Mouse (Mus musculus) embryonic facial prominence, embryonic 15.5 days (tissue): Measurements from ENCODE around the gene Prkg1. TPM values are rescaled to one million over a fixed set of nuclear protein-coding genes. Genes with fewer than 3 reads are reported as not detected.
"Not testable (repeated sequence)": the region's sequence is repeated elsewhere in the genome, so short reads cannot be mapped to it uniquely, and the experiment has no call there.

ENCODE experiments used
- ATAC-seq: fragments of 200-750 bp; cut with Nextera tagmentation; 2 replicates; pipeline ENCODE4 v1.8.0; 2017; ENCODE audit warnings: low read depth, moderate TSS enrichment; ENCODE audit not compliant: insufficient number of reproducible peaks, low FRiP score, low TSS enrichment
- H3K27ac ChIP-seq: fragments of 300-500 bp; sonication (generic); replicated peaks from 2 replicates; pipeline ENCODE4 v1.5.1; 2015; ENCODE audit warnings: mild to moderate bottlenecking, inconsistent platforms
- H3K27me3 ChIP-seq: fragments of 300-500 bp; sonication (generic); 2 replicates; pipeline ENCODE4 v1.6.1; 2015; ENCODE audit warnings: inconsistent platforms
- H3K36me3 ChIP-seq: fragments of 300-500 bp; sonication (generic); 2 replicates; pipeline ENCODE4 v1.6.1; 2015; ENCODE audit warnings: mild to moderate bottlenecking, inconsistent platforms
- H3K4me1 ChIP-seq: fragments of 300-500 bp; sonication (generic); 2 replicates; pipeline ENCODE4 v1.6.1; 2015; ENCODE audit warnings: inconsistent platforms
- H3K4me2 ChIP-seq: fragments of 300-500 bp; sonication (generic); replicated peaks from 2 replicates; pipeline ENCODE4 v1.6.1; 2015; ENCODE audit warnings: mild to moderate bottlenecking, inconsistent platforms
- H3K4me3 ChIP-seq: fragments of 300-500 bp; sonication (generic); replicated peaks from 2 replicates; pipeline ENCODE4 v1.5.1; 2015; ENCODE audit warnings: mild to moderate bottlenecking, inconsistent platforms
- H3K9ac ChIP-seq: fragments of 300-500 bp; sonication (generic); 2 replicates; pipeline ENCODE4 v1.6.1; 2015; ENCODE audit warnings: inconsistent platforms
- H3K9me3 ChIP-seq: fragments of 300-500 bp; sonication (generic); replicated peaks from 2 replicates; pipeline ENCODE4 v1.6.1; 2016; ENCODE audit warnings: inconsistent platforms
- WGBS: fragments of 180-500 bp; shearing (Covaris S2); methylation state at CpG from one replicate; pipeline ENCODE4 v1.1.7; 2015; 5-methylcytosine and 5-hydroxymethylcytosine counted together
- polyA plus RNA-seq: library from polyadenylated mRNA; unstranded; fragments of >200 nt; fragmentation: Nextera tagmentation; extraction: Ambion mirVana; gene quantifications from 2 replicates; pipeline ENCODE4 v1.2.1, GENCODE M21; 2015

Gene Prkg1
- polyA plus RNA-seq, 1 experiment from 2014 or later = 11.4 TPM

- H3K27ac ChIP-seq, H3K9ac ChIP-seq, H3K36me3 ChIP-seq, H3K4me1 ChIP-seq, H3K4me2 ChIP-seq, H3K9me3 ChIP-seq, H3K4me3 ChIP-seq, H3K27me3 ChIP-seq, ATAC-seq: not testable (repeated sequence)
Observed at GRCm38 (mm10) chr19:31352784-31353183, 412.0 kb downstream of the Prkg1 start.

- no peak for ATAC-seq
- no peaks in the 10 kb centered on the region for H3K4me1 ChIP-seq
- no peak overlapping the region for H3K9ac ChIP-seq
- 49% methylated on average over 3 of the region's 3 CpGs for WGBS
- H3K4me3 ChIP-seq = no peak overlapping the region
- no peak overlapping the region for H3K27ac ChIP-seq
- no peaks in the 10 kb centered on the region for H3K27me3 ChIP-seq
- H3K4me2 ChIP-seq = no peak overlapping the region
- no peaks in the 10 kb centered on the region for H3K36me3 ChIP-seq
- no peaks in the 10 kb centered on the region for H3K9me3 ChIP-seq
Observed at GRCm38 (mm10) chr19:31351796-31352195, 413.0 kb downstream of the Prkg1 start.

GRCm38 (mm10) chr19:31342150-31342549, 422.7 kb downstream of the Prkg1 start:
- Histone ChIP-seq H3K9ac (no peak overlapping the region), H3K27me3 (no peaks in the 10 kb centered on the region), H3K4me1 (no peaks in the 10 kb centered on the region), H3K27ac (no peak overlapping the region), H3K4me3 (no peak overlapping the region), H3K36me3 (no peaks in the 10 kb centered on the region), H3K9me3 (no peaks in the 10 kb centered on the region), H3K4me2 (no peak overlapping the region)
- 27% methylated on average over 4 of the region's 4 CpGs for WGBS
- no peak for ATAC-seq

GRCm38 (mm10) chr19:31340898-31341297, 423.9 kb downstream of the Prkg1 start:
- no peaks in the 10 kb centered on the region for H3K27me3 ChIP-seq
- no peak overlapping the region for H3K27ac ChIP-seq
- no peak overlapping the region for H3K4me3 ChIP-seq
- no peak overlapping the region for H3K4me2 ChIP-seq
- no peaks in the 10 kb centered on the region for H3K9me3 ChIP-seq
- no peak overlapping the region for H3K9ac ChIP-seq
- H3K4me1 ChIP-seq = no peaks in the 10 kb centered on the region
- no peaks in the 10 kb centered on the region for H3K36me3 ChIP-seq
- WGBS = 52% methylated on average over 1 of the region's 1 CpGs
- ATAC-seq = no peak

- no peaks in the 10 kb centered on the region for H3K9me3 ChIP-seq
- WGBS = 64% methylated on average over 5 of the region's 5 CpGs
- no peak overlapping the region for H3K4me2 ChIP-seq
- H3K36me3 ChIP-seq = no peaks in the 10 kb centered on the region
- no peak overlapping the region for H3K27ac ChIP-seq
- H3K9ac ChIP-seq = no peak overlapping the region
- H3K4me3 ChIP-seq = no peak overlapping the region
- H3K27me3 ChIP-seq = no peaks in the 10 kb centered on the region
- H3K4me1 ChIP-seq = no peaks in the 10 kb centered on the region
- no peak for ATAC-seq
Observed at GRCm38 (mm10) chr19:31338355-31339101, 426.3 kb downstream of the Prkg1 start.

- no peaks in the 10 kb centered on the region for H3K9me3 ChIP-seq
- 76% methylated on average over 6 of the region's 6 CpGs for WGBS
- no peak for ATAC-seq
- no peaks in the 10 kb centered on the region for H3K4me1 ChIP-seq
- H3K27me3 ChIP-seq = no peaks in the 10 kb centered on the region
- H3K27ac ChIP-seq = no peak overlapping the region
- no peak overlapping the region for H3K4me2 ChIP-seq
- no peak overlapping the region for H3K9ac ChIP-seq
- no peaks in the 10 kb centered on the region for H3K36me3 ChIP-seq
- H3K4me3 ChIP-seq = no peak overlapping the region
Observed at GRCm38 (mm10) chr19:31337863-31338217, 427.0 kb downstream of the Prkg1 start.

- WGBS = 77% methylated on average over 9 of the region's 9 CpGs
- no peak overlapping the region for H3K4me3 ChIP-seq
- H3K4me2 ChIP-seq = no peak overlapping the region
- H3K9me3 ChIP-seq = no peaks in the 10 kb centered on the region
- ATAC-seq = no peak
- H3K4me1 ChIP-seq = no peaks in the 10 kb centered on the region
- no peak overlapping the region for H3K9ac ChIP-seq
- no peak overlapping the region for H3K27ac ChIP-seq
- no peaks in the 10 kb centered on the region for H3K36me3 ChIP-seq
- no peaks in the 10 kb centered on the region for H3K27me3 ChIP-seq
Observed at GRCm38 (mm10) chr19:31337163-31337862, 427.5 kb downstream of the Prkg1 start.

- Histone ChIP-seq H3K27me3 (no peaks in the 10 kb centered on the region), H3K4me1 (no peaks in the 10 kb centered on the region), H3K27ac (no peak overlapping the region), H3K4me3 (no peak overlapping the region), H3K4me2 (no peak overlapping the region), H3K9me3 (no peaks in the 10 kb centered on the region), H3K36me3 (no peaks in the 10 kb centered on the region), H3K9ac (no peak overlapping the region)
- 74% methylated on average over 3 of the region's 3 CpGs for WGBS
- no peak for ATAC-seq
Observed at GRCm38 (mm10) chr19:31336381-31336780, 428.5 kb downstream of the Prkg1 start.

GRCm38 (mm10) chr19:31329893-31330292, 434.9 kb downstream of the Prkg1 start:
- H3K4me2 ChIP-seq = no peak overlapping the region
- no peaks in the 10 kb centered on the region for H3K4me1 ChIP-seq
- H3K9me3 ChIP-seq = no peaks in the 10 kb centered on the region
- no peaks in the 10 kb centered on the region for H3K36me3 ChIP-seq
- no peaks in the 10 kb centered on the region for H3K27me3 ChIP-seq
- H3K4me3 ChIP-seq = no peak overlapping the region
- H3K27ac ChIP-seq = no peak overlapping the region
- H3K9ac ChIP-seq = no peak overlapping the region
- no peak for ATAC-seq
- WGBS = 53% methylated on average over 5 of the region's 5 CpGs

GRCm38 (mm10) chr19:31304760-31305159, 460.1 kb downstream of the Prkg1 start:
- Histone ChIP-seq H3K4me2 (no peak overlapping the region), H3K27ac (no peak overlapping the region), H3K9ac (no peak overlapping the region), H3K27me3 (no peaks in the 10 kb centered on the region), H3K36me3 (no peaks in the 10 kb centered on the region), H3K4me1 (no peaks in the 10 kb centered on the region), H3K9me3 (no peaks in the 10 kb centered on the region), H3K4me3 (no peak overlapping the region)
- WGBS = 80% methylated on average over 3 of the region's 3 CpGs
- no peak for ATAC-seq

GRCm38 (mm10) chr19:31291231-31291630, 473.6 kb downstream of the Prkg1 start:
- Histone ChIP-seq H3K4me3 (no peak overlapping the region), H3K4me2 (no peak overlapping the region), H3K4me1 (no peaks in the 10 kb centered on the region), H3K27ac (no peak overlapping the region), H3K9me3 (no peaks in the 10 kb centered on the region), H3K27me3 (no peaks in the 10 kb centered on the region), H3K36me3 (no peaks in the 10 kb centered on the region), H3K9ac (no peak overlapping the region)
- ATAC-seq = no peak
- 85% methylated on average over 2 of the region's 2 CpGs for WGBS

- no peak overlapping the region for H3K4me3 ChIP-seq
- H3K27ac ChIP-seq = no peak overlapping the region
- H3K9me3 ChIP-seq = no peaks in the 10 kb centered on the region
- no peak overlapping the region for H3K9ac ChIP-seq
- no peaks in the 10 kb centered on the region for H3K4me1 ChIP-seq
- H3K36me3 ChIP-seq = no peaks in the 10 kb centered on the region
- no peak for ATAC-seq
- H3K4me2 ChIP-seq = no peak overlapping the region
- 38% methylated on average over 3 of the region's 3 CpGs for WGBS
- H3K27me3 ChIP-seq = no peaks in the 10 kb centered on the region
Observed at GRCm38 (mm10) chr19:31284581-31284980, 480.3 kb downstream of the Prkg1 start.
